Mouse (Mus musculus) thymus, postnatal 10 days (tissue): ENCODE measurements around the gene Fbxl17.

Experiments
- DNase-seq, 2 experiments: peaks; one replicate each; pipeline ENCODE4 v3.0.0; 2021; ENCODE audit warnings: low spot score in 2 of 2

Gene Fbxl17

GRCm38 (mm10) chr17:63166692-63167091 is 333.1 kb downstream of the Fbxl17 start:
- DNase-seq: no peak

DNA sequence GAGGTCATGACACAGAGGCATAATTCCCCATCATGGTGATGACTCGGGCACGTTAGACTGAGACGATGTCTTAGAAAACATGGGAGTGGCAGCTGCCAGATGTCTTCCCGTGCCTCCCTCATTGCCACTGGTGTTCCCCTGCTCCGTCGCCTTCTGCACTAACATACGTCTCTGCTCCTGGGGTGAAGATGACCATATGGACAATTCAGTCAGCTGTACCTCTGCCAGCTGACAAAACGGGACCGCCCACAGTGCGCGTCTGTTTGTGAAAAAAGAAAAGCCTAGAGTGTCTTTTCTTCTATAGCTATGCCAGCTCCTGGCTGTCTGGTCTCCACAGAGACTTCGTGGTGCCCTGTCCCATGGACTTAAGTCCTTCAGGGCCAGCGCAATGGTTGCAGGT is 334.0 kb downstream of the Fbxl17 start:
- no peak for DNase-seq

GRCm38 (mm10) chr17:63164289-63164688 is 335.5 kb downstream of the Fbxl17 start:
- no peak for DNase-seq

- no peak for DNase-seq
Observed at GRCm38 (mm10) chr17:63161953-63162352, 337.9 kb downstream of the Fbxl17 start.

DNA sequence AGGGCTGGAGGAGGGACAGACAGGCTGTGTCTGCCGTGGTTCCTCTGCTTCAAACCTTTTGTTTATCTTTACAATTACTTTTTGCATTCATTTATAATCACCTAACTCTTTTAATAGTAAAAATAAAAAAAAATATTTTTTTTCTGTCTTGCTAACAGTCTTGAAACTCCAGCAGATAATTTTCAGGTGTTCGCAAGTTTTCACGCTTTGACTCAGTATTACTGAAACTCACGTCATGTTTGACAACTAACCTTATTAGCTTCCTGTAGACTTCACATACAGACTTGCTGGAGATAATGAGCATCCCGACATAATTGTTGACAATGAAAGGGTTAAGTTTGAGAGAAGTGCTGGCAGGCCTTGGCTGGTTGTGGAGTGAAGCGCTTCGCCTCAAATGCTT is 340.6 kb downstream of the Fbxl17 start:
- no peak for DNase-seq

DNA sequence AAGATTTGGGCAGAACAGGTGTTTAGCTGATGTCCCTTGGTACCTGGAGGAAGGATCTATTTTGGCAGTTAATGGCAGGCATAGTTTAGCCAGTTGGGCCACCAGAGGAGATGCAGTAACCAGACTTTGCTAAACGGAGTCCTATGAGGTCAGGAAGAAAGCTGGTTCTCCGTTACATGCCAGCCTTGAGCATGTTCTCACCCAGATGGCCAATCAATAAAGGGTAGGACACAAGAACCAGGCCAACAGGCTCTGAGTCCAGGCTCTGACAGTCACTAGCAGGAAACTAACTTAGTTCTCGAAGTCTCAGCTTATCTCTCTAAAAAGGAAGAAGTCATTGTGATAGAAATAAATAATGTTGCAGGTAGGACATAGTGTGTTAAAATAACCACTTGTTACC is 341.4 kb downstream of the Fbxl17 start:
- DNase-seq: no peak

- DNase-seq: no peak
Observed at GRCm38 (mm10) chr17:63157906-63158305, 341.9 kb downstream of the Fbxl17 start.

- DNase-seq: no peak
Observed at GRCm38 (mm10) chr17:63157019-63157418, 342.8 kb downstream of the Fbxl17 start.

DNA sequence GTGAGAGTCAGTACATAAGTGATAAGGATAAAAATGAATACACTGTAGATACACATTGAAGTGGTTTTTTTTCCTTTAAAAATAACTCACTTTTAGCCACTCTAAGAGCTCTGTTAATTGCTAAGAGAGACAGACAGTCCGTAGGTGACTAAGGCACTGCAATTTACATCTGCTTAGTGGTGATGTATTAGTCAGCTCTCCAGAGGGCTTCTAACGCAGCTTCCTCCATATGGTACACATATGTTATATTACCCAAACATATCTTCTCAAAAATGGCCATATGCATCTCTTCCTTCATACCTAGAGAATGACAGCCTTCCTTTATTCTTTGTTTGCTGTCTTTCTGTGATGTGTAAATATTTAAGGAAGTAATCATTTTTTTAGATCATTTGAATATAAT is 353.3 kb downstream of the Fbxl17 start:
- DNase-seq: no peak

DNA sequence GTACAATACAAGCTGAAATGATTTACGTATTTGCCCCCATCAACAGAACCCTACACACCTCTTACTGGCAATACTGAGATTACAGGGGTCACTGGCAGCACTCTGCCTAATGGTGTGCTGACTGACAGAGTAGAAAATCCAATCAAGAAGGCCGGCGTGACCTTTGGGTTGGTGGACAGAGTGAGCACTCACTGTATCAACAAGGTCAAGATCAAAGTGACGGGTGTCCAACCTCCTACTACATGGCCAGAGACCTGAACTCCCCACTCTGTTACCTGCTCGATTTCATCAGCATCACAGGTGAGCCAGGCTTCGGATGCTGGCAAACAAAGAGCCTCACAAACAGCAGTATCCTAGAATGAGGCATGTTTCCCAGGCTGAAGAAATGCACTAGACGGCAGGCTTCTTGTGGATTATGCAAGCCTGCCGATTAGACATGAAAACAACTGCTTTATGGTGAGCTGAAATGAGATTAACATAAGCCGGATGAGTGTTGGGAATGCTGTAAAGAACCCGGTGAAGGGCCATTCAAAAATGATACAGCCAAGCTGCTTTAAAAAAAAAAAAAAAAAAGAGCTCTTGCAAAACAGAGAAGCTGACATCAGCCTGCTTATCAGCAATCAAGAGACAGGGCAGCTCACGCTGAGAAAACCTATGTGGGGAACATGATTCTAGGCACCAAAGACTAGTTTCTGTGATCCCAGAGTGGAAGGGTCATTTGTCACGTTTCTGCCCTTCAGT is 353.9 kb downstream of the Fbxl17 start:
- DNase-seq: no peak

GRCm38 (mm10) chr17:63145311-63145741 is 354.5 kb downstream of the Fbxl17 start:
- no peak for DNase-seq

- no peak for DNase-seq
Observed at GRCm38 (mm10) chr17:63143825-63144224, 356.0 kb downstream of the Fbxl17 start.

DNA sequence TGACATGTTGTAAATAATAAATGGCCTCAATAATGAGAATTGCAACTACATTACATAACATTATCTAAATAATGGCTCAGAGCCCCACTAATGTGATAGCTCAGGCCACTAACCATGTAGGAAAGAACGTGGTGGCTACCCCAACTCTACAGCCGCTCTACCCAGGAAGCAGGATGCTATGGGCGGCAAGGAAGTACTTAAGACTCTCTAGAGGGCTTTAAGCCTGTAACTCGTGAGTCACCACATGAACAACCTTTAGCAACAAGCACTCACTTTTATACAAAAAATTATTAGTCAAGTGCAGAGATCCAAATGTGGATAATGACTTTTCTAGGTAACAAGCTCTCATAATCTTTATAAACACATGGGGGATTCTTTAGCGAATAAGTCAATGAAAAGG is 365.0 kb downstream of the Fbxl17 start:
- no peak for DNase-seq

DNA sequence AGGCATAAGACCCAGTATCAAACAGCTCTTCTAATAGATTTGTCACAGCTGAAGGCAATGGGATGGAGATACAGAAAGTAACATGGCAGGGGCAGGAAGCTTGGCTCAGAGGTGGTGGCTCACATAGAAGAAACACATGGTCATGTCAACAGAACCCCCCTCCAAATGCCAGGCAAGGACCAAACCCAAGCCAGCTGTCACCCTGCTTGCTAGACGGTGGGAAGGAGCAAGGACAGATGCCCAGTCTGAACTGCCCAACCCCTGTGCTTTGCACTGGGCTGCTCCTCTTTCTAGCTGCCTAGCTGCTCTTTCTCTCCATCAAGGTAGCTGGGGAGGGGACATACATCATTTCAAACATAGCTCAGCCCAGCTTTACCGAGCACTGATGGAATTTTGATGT is 377.4 kb downstream of the Fbxl17 start:
- DNase-seq: no peak

GRCm38 (mm10) chr17:63119701-63120100 is 380.1 kb downstream of the Fbxl17 start:
- no peak for DNase-seq

- DNase-seq: no peak
Observed at GRCm38 (mm10) chr17:63119077-63119476, 380.7 kb downstream of the Fbxl17 start.

DNA sequence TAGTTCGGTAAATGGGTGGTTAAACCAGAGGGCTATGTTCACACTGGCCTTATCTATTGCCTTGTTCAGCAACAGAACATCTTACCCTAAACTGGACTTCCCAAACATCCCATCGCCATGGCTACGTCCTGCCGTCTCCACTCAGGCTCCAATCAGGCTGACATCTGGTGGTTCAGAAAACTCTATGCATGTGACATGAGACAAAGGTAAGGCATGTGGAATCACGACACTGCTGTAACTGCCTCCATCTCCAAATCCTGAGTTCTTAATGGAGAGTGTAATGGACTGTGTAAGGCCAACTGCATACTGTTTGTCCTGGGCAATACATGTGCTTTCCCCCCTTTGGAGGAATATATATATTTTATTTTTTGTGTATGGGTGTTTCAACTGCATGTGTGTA is 382.7 kb downstream of the Fbxl17 start:
- no peak for DNase-seq

DNA sequence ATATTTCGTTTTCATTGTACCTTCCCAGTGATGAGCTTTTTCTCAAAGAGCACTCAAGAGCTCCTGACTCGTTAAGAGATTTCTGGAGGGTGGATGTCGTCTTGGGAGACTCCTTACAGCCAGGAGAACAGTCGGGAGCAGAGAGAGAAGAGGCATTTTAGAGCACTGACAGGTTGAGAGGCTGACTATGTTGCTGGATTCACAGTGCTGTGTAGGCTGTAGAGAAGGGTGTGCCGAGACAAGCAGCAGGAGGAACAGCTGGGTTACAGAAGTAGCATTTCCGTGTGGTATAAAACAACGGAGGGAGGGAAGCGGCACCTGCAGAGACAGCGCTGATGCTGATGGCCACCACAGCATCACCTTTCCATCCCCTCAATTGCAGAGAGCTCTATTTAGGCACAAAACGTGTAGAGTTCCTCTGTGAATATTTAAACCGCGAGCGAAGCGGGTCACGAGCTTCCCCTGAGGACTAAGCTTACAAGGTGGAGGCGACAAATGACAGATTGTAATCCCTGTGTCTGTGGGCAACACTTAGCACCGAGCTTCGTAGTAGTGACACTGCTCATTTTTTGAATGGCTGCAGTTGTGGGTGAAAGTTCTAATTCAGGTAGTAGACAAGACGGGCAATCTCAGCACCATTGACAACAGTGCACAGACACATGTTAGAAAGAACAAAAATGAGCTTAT is 385.3 kb downstream of the Fbxl17 start:
- DNase-seq: no peak

GRCm38 (mm10) chr17:63112826-63113225 is 387.0 kb downstream of the Fbxl17 start:
- no peak for DNase-seq

- DNase-seq: no peak
Observed at GRCm38 (mm10) chr17:63110994-63111393, 388.8 kb downstream of the Fbxl17 start.

DNA sequence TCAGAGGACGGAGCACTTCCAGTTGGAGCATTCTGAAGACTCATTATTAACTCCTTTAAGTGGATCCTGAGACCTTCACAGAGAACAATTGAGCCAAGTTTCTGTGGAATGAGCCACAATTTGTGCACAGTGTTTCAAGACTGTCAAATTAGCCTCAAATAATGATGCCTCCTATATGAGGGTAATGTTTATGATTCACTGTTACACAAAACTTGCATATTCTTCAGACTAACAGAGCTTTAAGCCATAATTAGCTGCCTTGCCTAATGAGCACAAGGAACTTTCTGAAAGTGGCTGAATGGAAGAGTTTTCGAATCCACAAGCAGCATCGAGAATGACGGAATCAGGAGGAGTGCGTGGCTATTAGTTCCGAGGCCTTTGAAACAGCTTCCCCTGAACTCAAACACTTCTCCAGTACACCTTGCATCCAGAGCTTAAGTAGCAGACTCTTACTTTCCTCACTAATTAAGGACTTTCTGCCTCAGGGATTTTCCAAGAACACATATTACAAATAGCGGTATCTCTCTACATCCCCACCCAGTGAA is 389.5 kb downstream of the Fbxl17 start:
- no peak for DNase-seq

DNA sequence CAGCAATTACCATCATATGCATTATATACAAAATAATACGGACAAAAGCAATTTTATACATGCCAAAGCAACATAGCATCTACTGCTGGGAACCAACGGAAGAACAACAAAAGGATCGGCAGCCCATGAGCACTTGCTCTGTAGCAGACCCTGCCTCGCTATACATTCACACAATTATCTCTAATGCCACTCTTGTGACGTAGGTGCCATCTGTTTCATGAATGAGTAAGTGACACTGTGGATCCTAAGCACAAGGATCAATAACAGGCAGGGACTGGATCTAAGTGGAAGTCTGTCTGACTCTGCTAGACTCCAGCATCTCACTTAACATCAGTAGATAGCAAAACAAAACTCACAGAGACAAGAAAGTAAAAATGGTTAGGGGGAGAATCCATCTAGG is 391.8 kb downstream of the Fbxl17 start:
- DNase-seq: no peak

GRCm38 (mm10) chr17:63107515-63107914 is 392.3 kb downstream of the Fbxl17 start:
- no peak for DNase-seq
